Mouse (Mus musculus) E14TG2a.4 (cell line): Measurements from ENCODE around the gene Igdcc3.

ENCODE experiments used
- CTCF ChIP-seq: conservative IDR thresholded peaks from 2 replicates; pipeline ENCODE4 v1.5.1; 2014; ENCODE audit warnings: low read length
- NANOG ChIP-seq: IDR thresholded peaks from 2 replicates; pipeline ENCODE4 v1.6.1; 2014; ENCODE audit warnings: borderline replicate concordance, low read length, mixed read lengths
- POU5F1 ChIP-seq: IDR thresholded peaks from 2 replicates; pipeline ENCODE4 v1.6.1; 2014; ENCODE audit warnings: low read length, borderline replicate concordance

GRCm38 (mm10) chr9:65094237-65094636, 46.8 kb upstream of the Igdcc3 start:
- TF ChIP-seq CTCF (no peak), POU5F1 (no peak), NANOG (no peak)
